Mouse (Mus musculus) limb, embryonic 11.5 days (tissue): ENCODE data around the gene R3hdml. TPM values are rescaled to one million over a fixed set of nuclear protein-coding genes. Genes with fewer than 3 reads are reported as not detected.
A peak's percentile ranks its signal among the peaks of the same experiment; 100 is the strongest.

Experiments used
- ATAC-seq: fragments of 200-750 bp; cut with Nextera tagmentation; 2 replicates; pipeline ENCODE4 v1.8.0; 2017; ENCODE audit warnings: low read depth; ENCODE audit not compliant: insufficient number of reproducible peaks, low FRiP score, low TSS enrichment
- DNase-seq: peaks from one replicate; pipeline ENCODE4 v3.0.0-alpha.2; 2015; ENCODE audit warnings: low spot score
- H3K27ac ChIP-seq: fragments of 300-500 bp; sonication (generic); replicated peaks from 2 replicates; pipeline ENCODE4 v1.5.1; 2014; ENCODE audit warnings: low read depth, mild to moderate bottlenecking, low read length
- H3K27me3 ChIP-seq: fragments of 300-500 bp; sonication (generic); 2 replicates; pipeline ENCODE4 v1.6.1; 2014; ENCODE audit warnings: mild to moderate bottlenecking, low read length, mixed read lengths; ENCODE audit not compliant: control insufficient read depth, insufficient read depth
- H3K36me3 ChIP-seq: fragments of 300-500 bp; sonication (generic); 2 replicates; pipeline ENCODE4 v1.6.1; 2014; ENCODE audit warnings: mild to moderate bottlenecking, low read length, moderate library complexity, mixed read lengths; ENCODE audit not compliant: control insufficient read depth, insufficient read depth
- H3K4me1 ChIP-seq: fragments of 300-500 bp; sonication (generic); 2 replicates; pipeline ENCODE4 v1.6.1; 2014; ENCODE audit warnings: low read length, mixed read lengths; ENCODE audit not compliant: control insufficient read depth, insufficient read depth
- H3K4me2 ChIP-seq: fragments of 300-500 bp; sonication (generic); 2 replicates; pipeline ENCODE4 v1.6.1; 2014; ENCODE audit warnings: low read depth, mild to moderate bottlenecking, moderate library complexity; ENCODE audit not compliant: severe bottlenecking
- H3K4me3 ChIP-seq: fragments of 300-500 bp; sonication (generic); 2 replicates; pipeline ENCODE4 v1.5.1; 2014; ENCODE audit warnings: low read depth, low read length
- H3K9ac ChIP-seq: fragments of 300-500 bp; sonication (generic); 2 replicates; pipeline ENCODE4 v1.6.1; 2014; ENCODE audit warnings: mild to moderate bottlenecking, low read length
- H3K9me3 ChIP-seq: fragments of 300-500 bp; sonication (generic); 2 replicates; pipeline ENCODE4 v1.6.1; 2016; ENCODE audit warnings: low read length; ENCODE audit not compliant: control insufficient read depth
- WGBS: fragments of 180-500 bp; shearing (Covaris S2); extraction: QIAGEN DNeasy Blood & Tissue Kit; methylation state at CpG from one replicate; pipeline ENCODE4 v1.1.7; 2014; 5-methylcytosine and 5-hydroxymethylcytosine counted together
- polyA plus RNA-seq: library from polyadenylated mRNA; unstranded; fragments of >200 nt; fragmentation: Nextera tagmentation; extraction: Ambion mirVana; gene quantifications from 2 replicates; pipeline ENCODE4 v1.2.1, GENCODE M21; 2014

The R3hdml gene
- polyA plus RNA-seq, 1 experiment from 2014 or later: not detected

DNA sequence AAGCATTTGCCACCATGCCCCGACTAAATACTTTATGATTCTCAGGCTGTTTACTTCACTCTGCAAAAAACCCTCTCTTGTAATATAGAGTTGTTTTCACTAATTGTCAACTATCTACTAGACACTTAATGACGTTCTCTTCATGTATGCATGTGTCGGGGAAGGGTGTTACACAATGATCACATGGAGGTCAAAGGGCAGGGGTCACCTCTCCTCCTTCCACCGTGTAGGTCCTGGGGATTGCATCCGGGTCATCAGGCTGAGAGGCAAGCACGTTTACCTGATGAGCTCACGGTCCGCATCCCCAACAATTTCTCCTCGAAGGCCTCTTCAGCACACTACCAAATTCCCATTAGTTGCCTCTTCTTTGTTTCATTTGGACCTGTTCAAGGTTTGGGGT lies 41.1 kb downstream of the R3hdml start:
- Histone ChIP-seq H3K4me1 (no peaks in the 10 kb centered on the region), H3K4me3 (no peak overlapping the region), H3K9me3 (no peaks in the 10 kb centered on the region), H3K27ac (no peak overlapping the region), H3K4me2 (no peak overlapping the region), H3K9ac (no peak overlapping the region), H3K36me3 (no peaks in the 10 kb centered on the region), H3K27me3 (no peaks in the 10 kb centered on the region; the same call in 1 of the 2 replicates)
- WGBS: 87% methylated on average over 9 of the region's 9 CpGs
- no peak for ATAC-seq
- no peak for DNase-seq

DNA sequence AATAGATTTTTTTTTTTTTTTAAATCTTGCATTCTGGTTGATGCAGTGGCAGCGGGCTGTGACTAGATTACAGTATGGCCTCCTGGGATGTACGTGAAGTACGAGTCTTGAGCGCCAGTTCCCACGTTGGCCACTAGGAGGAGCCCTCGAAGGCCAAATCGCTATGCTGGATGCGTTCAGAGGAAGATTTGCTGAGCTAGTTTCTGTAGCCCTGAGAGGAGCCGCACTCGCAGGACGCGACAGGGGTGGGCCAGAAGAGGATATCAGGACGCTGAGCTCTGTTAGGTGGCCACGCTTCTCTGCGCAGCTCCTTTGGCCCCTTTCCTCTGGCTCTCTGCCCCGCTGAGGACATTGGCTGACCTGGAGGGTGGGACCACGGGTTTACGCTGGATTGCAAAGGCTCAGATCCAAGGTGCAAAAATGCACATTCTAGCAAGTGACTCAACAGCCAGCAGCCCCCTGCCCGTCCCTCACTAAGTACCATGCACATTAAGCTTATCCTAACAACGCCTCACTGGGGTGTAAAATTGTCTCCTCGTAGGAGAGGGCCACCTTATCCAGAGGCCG lies 42.9 kb downstream of the R3hdml start:
- Histone ChIP-seq H3K4me2 (peak overlapping the region; percentile 53), H3K27me3 (no peaks in the 10 kb centered on the region; the same call in 1 of the 2 replicates), H3K27ac (no peak overlapping the region), H3K9me3 (no peaks in the 10 kb centered on the region), H3K4me3 (peak overlapping the region; percentile 5; the same call in 1 of the 2 replicates), H3K36me3 (no peaks in the 10 kb centered on the region), H3K4me1 (no peaks in the 10 kb centered on the region), H3K9ac (peak overlapping the region; percentile 56)
- WGBS: 8% methylated on average over 22 of the region's 22 CpGs
- ATAC-seq: no peak
- peak; percentile 90 for DNase-seq

GRCm38 (mm10) chr2:163537443-163537842 lies 45.3 kb downstream of the R3hdml start:
- Histone ChIP-seq H3K27ac (no peak overlapping the region), H3K9ac (no peak overlapping the region), H3K4me1 (no peaks in the 10 kb centered on the region), H3K9me3 (no peaks in the 10 kb centered on the region), H3K27me3 (no peaks in the 10 kb centered on the region; the same call in 1 of the 2 replicates), H3K4me3 (no peak overlapping the region), H3K4me2 (no peak overlapping the region), H3K36me3 (no peaks in the 10 kb centered on the region)
- WGBS: 75% methylated on average over 5 of the region's 5 CpGs
- no peak for ATAC-seq
- DNase-seq: no peak

DNA sequence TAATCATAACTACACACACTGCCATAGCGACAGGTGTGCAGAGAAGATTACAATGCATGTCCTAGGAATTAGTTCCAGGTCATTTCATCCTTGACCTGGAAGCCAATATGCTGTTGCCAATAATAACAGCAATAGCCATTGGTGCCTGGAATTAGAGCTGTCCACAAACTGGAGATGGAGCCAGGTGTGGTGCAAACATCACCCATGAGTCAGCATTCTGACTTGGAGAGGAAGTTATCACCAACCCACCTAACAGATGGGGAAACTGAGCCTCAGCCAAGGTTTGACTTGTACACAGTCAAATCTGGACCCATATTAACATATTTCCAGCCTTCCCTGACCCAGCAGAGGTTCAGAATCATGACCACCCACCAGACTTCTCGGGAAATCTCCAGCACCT lies 46.3 kb downstream of the R3hdml start:
- no peak overlapping the region for H3K4me3 ChIP-seq

GRCm38 (mm10) chr2:163539321-163540040 lies 47.4 kb downstream of the R3hdml start:
- Histone ChIP-seq H3K9me3 (no peaks in the 10 kb centered on the region), H3K36me3 (no peaks in the 10 kb centered on the region), H3K4me1 (no peaks in the 10 kb centered on the region), H3K27me3 (no peaks in the 10 kb centered on the region; the same call in 1 of the 2 replicates), H3K4me2 (no peak overlapping the region), H3K4me3 (no peak overlapping the region), H3K27ac (no peak overlapping the region), H3K9ac (no peak overlapping the region)
- WGBS: 84% methylated on average over 13 of the region's 13 CpGs
- ATAC-seq: no peak
- DNase-seq: no peak

More for the DNA sequence above, 46.3 kb downstream of the R3hdml start:
- no peaks in the 10 kb centered on the region for H3K9me3 ChIP-seq
- no peaks in the 10 kb centered on the region for H3K4me1 ChIP-seq
- no peaks in the 10 kb centered on the region; the same call in 1 of the 2 replicates for H3K27me3 ChIP-seq
- 93% methylated on average over 2 of the region's 2 CpGs for WGBS
- ATAC-seq (no peak), DNase-seq (no peak)
- H3K27ac ChIP-seq: no peak overlapping the region
- H3K36me3 ChIP-seq: no peaks in the 10 kb centered on the region
- no peak overlapping the region for H3K9ac ChIP-seq
- no peak overlapping the region for H3K4me2 ChIP-seq

DNA sequence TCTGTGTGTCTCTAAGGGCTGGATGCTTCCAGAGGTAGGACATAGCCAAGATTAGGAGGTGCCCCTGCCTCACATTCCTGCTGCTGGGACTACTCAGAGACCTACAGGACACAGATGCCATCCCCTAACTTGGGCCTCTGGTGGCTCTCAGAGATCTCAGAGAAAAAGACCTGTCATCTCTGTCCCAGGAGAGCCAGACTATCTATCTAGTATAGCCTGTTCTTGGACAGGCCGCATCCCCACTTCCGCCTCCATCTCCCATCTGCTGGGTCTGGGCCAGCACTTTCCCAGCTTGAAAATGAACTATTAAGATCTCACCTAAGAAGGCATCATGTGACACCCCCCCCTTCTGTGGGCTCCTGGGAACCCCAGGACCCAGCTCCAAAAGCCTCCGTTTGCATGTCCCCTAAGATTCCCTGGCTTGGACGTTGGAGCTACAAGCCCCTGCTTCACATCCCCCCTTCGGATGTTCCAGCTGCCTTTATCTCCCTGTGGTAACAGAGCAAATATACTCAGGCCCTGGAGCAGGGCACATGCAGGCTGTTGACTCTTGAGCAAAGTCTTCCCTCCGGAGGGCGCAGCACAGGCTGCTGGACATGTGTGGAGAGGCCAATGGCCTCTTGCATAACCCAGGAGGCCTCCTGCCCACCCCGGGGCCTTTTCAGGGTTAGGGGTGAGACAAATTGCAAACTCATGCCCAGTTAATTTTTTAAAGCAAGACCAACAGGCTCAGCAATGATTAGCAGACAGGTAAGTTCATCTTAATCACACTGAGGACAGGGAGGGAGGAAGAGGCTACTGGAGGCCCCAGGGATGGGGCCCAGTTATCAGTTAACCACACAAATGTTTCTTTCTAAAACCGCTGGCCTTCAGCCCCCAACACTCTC lies 48.4 kb downstream of the R3hdml start:
- no peak overlapping the region for H3K4me2 ChIP-seq
- H3K4me1 ChIP-seq: no peaks in the 10 kb centered on the region
- WGBS: 87% methylated on average over 9 of the region's 9 CpGs
- no peaks in the 10 kb centered on the region; the same call in 1 of the 2 replicates for H3K27me3 ChIP-seq
- no peak overlapping the region for H3K4me3 ChIP-seq
- no peaks in the 10 kb centered on the region for H3K9me3 ChIP-seq
- H3K36me3 ChIP-seq: no peaks in the 10 kb centered on the region
- DNase-seq (no peak), ATAC-seq (no peak)
- no peak overlapping the region for H3K9ac ChIP-seq
- H3K27ac ChIP-seq: no peak overlapping the region

DNA sequence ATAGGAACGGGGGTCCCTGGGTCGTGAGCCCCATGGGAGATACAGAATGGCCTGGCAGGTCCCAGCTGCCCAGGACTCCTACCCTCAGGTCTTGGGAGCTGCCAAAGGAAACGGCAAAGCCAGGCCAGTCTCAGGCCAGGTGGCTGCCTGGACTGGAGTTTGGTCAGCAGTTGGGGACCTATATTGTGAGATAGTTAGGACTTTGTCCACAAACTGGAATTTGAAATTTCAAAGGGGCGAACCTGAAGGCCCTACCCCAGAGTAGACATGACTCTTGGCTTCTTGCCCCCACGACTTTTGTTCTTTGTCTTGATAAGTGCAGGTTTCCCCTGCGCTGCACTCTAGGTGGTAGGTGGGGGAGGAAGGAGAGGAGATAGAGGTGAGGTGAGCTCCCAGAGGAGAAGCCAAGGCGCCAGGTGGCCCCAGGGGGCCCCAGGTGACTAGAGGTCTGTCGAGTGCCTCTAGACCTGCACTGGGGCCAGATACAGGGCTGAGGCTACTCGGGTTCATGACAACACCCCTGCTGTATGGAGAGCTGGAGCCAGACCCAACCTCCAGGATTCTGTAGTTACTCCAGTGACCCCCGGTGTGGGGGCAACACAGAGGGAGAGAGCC lies 49.6 kb downstream of the R3hdml start:
- Histone ChIP-seq H3K4me3 (no peak overlapping the region), H3K4me2 (no peak overlapping the region), H3K9me3 (no peaks in the 10 kb centered on the region), H3K27ac (no peak overlapping the region), H3K36me3 (no peaks in the 10 kb centered on the region), H3K4me1 (no peaks in the 10 kb centered on the region), H3K9ac (no peak overlapping the region), H3K27me3 (no peaks in the 10 kb centered on the region)
- DNase-seq (no peak), ATAC-seq (no peak)
- 73% methylated on average over 10 of the region's 10 CpGs for WGBS

DNA sequence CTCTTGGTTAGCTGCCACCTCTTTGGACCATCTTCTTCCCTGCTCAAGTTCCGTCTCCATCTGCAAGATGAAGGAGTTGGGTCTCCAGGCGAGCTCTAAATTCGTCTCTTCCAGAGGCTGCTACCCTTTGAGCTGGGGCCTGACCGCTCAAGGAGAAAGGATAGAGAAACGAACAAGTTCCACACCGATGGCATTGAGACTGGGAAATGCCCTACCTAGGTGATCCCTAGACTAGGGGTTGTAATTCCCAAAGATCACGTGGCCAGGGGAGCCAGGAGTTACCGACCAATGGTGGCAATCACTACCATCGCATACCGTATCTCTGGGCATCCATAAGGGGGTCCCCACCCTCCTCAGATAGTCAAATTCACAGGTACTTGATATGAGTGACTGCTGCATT lies 50.6 kb downstream of the R3hdml start:
- Histone ChIP-seq H3K4me1 (no peaks in the 10 kb centered on the region), H3K36me3 (no peaks in the 10 kb centered on the region), H3K27me3 (no peaks in the 10 kb centered on the region), H3K4me3 (no peak overlapping the region), H3K9me3 (no peaks in the 10 kb centered on the region), H3K9ac (no peak overlapping the region), H3K4me2 (no peak overlapping the region), H3K27ac (no peak overlapping the region)
- no peak for ATAC-seq
- no peak for DNase-seq
- 84% methylated on average over 10 of the region's 10 CpGs for WGBS
